Mouse (Mus musculus): ENCODE results near the gene Hist2h3b.
A peak's percentile ranks its signal among the peaks of the same experiment; 100 is the strongest.
"Not testable (repeated sequence)": the region's sequence is repeated elsewhere in the genome, so short reads cannot be mapped to it uniquely, and the experiment has no call there.

Gene Hist2h3b

DNA sequence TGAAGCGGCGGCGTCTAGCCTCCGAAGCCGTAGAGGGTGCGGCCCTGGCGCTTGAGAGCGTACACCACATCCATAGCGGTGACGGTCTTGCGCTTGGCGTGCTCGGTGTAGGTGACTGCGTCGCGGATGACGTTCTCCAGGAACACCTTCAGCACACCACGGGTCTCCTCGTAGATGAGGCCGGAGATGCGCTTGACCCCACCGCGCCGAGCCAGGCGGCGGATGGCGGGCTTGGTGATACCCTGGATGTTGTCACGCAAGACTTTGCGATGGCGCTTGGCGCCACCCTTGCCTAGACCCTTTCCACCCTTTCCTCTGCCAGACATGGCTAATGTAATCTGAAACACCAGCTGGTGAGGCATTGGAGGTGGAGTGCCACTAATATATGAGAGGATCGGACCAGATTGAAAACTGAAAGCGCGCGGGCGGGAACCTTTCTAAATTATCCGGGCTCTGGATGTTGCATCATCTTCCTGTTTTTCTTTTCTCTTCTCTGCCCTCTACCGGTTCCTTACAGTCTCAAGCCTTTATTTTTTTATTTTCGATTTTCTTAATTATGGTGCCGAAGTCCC, 5.4 kb upstream of the Hist2h3b start, which contains the start of gene Hist2h4:
Gene Hist2h4 (minus strand): TSS at position 333 of the 572 bp plus-strand sequence.
- peak; percentile 99 for DNase-seq (ENCODE audit: low spot score)

DNA sequence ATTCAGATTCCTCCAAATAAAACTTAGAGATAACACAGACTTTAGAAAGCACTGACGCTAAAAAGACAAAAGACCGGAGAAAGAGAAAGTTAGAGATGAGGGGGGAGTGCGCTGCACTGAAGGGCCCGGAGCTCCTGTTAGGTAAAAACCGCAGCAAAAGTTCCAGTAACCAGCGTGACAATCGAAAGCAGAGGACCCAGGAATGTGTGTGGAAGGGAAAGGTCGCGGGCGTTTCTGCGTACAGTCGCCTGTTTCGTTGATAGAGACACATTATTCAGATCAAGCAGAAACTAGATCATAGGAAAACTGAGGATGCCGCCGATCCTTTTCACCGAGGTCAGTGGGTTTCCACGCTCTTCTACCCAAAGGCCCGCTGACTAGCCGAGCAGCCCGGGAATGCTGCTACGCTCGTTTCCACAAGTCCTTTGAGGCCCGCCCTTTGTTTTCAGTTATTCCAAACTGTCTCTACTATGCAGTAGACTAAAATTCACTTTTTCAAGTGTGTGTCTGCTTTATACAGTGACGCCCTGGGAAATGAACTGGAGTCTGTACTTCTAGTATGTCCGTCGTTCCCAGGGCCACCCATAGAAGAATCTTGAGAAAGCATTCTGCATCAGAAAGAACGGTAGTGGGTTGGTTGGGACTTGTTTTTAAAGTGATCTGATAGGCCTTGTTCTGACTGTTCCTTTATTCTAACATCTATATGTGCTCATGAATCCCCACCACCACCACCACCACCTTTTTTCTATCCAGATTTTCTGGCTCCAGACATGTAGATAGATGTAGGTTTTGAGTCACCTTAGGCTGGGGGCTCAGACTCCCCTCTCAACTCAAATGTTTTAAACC, 4.7 kb upstream of the Hist2h3b start:
- no peak for DNase-seq (ENCODE audit: low spot score)

DNA sequence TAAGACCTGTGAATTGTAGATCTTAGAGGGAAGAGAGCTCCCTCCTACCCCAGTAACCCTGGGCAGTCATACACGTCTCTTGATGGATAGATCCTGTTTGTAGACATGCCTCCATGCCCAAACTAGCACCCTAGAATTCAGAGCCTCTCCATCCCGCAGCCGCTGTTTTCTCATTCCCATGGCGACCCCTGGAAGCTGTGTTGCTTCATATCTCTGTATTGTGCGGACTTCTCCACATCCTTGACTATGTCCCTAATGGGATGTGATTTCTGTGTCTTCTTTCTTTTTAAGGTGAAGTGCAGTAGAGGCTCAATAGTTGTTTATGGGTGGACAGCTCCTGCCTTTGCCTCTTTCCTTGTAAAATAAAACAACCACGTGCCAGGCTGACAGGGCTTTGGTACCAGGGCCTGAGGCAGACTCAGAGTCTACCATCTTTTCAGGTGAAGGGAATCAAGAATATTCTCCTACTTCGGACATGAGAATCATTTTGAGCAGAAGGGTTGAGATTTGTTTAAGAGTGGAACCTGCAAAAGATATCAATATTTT, 4.0 kb upstream of the Hist2h3b start:
- DNase-seq (ENCODE audit: low spot score): no peak

DNA sequence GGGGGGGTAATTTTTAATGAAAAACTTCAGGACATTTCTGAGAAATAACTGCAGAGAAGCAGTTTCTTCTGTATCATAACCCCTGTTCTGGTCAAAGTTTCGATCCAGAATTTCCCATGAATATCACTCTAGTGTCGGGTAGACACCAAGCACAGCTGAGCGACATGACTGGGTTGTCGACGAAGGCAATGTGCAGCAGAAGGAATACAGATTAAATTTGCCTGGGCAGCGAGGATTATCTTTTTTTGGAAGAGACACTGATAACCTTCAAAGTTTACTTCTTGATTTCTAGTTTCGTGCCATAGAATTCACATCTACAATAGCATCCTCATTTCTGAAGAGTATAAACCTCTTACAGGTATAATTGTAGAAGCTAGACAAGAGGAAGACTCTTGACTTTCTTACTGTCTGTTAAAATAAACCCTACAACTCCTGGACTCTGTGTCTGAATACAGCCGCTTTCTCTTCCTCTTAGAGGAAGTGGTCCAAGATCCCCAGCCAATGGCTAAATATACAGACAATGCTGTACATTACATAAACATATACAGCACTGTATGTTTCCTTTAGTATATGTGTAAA, 2.2 kb upstream of the Hist2h3b start:
- DNase-seq (ENCODE audit: low spot score): no peak

DNA sequence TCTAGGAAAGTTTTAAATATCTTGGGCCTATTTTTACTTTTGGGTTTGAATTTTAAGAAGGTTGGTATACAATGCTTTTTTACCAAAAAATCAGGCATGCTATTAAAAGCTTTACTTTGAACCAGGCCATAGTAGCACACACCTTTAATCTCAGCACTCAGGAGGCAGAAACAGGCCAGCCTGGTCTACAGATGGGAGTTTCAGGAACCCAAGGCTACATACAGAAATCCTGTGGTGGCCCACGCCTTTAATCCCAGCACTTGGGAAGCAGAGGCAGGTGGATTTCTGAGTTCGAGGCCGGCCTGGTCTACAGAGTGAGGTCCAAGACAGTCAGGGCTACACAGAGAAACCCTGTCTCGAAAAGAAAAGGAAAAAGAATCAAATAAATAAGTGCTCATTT, 913 bp upstream of the Hist2h3b start:
- no peak for DNase-seq (ENCODE audit: low spot score)

DNA sequence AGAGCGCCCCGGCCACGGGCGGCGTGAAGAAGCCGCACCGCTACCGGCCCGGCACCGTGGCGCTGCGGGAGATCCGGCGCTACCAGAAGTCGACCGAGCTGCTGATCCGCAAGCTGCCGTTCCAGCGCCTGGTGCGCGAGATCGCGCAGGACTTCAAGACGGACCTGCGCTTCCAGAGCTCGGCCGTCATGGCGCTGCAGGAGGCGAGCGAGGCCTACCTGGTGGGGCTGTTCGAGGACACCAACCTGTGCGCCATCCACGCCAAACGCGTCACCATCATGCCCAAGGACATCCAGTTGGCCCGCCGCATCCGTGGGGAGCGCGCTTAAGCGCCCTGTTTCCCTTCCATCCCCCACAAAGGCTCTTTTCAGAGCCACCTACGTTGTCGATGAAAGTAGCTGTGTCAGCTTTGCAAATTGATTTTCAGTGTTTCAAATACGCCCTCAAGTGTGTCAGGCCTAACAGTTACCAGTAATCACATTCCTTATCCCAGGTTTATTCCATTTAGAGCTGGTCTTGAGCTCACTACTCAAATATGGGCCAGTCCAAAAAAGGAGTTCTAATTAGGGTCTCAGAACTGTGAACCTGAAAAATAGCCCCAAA, 423 bp downstream of the Hist2h3b start:
- DNase-seq (ENCODE audit: low spot score): not testable (repeated sequence)

DNA sequence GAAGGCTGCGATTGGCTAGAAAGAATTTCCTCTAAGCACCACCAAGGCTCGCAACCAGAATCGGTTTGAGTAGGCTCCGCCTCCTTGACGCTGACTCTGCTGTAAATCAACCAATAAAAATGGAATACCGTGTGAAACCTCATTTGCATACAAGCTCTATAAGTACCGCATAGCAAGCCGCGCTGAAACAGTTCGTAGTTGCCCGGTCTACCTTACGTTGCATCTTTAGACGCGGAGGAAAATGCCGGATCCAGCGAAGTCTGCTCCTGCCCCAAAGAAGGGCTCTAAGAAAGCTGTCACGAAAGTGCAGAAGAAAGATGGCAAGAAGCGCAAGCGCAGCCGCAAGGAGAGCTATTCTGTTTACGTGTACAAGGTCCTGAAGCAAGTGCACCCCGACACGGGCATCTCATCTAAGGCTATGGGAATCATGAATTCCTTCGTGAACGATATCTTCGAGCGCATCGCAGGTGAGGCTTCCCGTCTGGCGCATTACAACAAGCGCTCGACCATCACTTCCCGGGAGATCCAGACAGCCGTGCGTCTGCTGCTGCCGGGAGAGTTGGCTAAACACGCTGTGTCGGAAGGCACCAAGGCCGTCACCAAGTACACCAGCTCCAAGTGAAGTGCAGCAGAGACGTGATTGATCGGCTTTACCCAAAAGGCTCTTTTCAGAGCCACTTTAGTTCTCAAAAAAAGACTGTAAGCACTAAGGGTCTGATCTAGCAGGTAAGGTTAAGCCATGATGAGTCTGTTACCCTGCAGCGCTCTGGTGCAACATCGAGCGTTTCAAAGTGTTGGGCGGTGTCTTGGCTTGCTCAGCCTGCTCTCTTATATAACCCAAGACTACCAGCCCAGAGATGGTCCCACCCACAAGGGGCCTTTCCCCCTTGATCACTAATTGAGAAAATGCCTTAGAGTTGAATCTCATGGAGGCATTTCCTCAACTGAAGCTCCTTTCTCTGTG, 1.3 kb downstream of the Hist2h3b start, which contains the start of gene Hist2h2bb:
Gene Hist2h2bb (plus strand): TSS at position 242 of the 964 bp plus-strand sequence.
- DNase-seq (ENCODE audit: low spot score): peak; percentile 96

DNA sequence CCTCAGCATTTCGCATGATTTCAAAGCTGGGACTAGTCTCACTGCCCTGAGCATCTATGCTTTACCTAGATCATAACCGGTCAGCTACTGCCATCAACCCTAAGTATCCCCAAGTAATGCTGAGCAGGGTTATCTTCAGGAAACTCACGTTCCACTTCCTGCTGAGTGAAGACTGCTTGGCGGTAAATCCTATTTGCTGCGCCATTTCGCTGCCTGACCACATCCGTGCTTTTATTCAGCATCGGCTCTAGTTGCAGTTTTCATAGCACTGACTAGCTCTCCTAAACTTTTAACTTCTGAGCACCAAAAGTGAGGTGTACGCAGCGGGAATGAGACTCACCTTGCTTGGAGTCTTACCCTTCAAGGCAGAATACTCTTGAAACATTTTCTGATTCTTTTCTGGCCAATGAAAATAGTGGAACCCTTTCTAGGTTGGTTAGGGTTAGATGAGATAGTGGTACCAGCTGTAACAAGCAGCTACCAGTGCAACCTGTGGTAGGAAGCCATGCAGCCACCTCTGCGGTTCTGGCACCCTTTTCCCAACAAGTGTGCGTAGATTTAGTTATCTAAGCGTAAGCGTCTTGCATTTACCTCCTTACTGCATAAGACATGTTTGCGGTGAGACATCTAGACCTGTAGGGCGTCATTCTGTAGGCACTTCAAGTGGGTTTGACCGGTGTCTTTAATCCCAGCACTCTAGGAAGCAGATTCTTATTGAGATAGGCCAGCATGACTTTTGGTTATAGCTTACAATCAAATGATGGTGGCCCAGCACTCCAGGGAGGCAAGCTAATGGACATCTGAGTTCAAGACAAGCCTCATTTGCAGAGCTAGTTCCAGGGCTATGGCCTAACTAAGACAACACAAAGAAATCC, 5.4 kb downstream of the Hist2h3b start:
- DNase-seq (ENCODE audit: low spot score): no peak

DNA sequence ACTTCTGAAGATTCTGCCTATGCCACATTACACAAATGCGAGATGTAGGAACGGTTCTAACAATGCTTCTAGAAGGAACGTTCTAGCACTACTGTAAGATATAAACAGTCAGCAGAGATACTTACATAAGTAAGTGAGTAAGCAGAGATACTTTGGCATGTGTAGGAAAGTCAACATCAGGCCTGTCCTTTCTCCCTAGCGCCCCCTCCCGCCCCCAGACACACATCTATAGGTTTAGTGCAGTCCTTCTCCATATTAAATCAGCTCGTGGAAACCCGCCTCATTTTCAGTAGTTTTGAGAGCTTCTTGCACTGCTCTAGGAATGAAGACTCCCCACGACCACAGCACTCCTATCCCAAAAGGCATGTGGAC, 9.0 kb downstream of the Hist2h3b start:
- no peak for DNase-seq (ENCODE audit: low spot score)

DNA sequence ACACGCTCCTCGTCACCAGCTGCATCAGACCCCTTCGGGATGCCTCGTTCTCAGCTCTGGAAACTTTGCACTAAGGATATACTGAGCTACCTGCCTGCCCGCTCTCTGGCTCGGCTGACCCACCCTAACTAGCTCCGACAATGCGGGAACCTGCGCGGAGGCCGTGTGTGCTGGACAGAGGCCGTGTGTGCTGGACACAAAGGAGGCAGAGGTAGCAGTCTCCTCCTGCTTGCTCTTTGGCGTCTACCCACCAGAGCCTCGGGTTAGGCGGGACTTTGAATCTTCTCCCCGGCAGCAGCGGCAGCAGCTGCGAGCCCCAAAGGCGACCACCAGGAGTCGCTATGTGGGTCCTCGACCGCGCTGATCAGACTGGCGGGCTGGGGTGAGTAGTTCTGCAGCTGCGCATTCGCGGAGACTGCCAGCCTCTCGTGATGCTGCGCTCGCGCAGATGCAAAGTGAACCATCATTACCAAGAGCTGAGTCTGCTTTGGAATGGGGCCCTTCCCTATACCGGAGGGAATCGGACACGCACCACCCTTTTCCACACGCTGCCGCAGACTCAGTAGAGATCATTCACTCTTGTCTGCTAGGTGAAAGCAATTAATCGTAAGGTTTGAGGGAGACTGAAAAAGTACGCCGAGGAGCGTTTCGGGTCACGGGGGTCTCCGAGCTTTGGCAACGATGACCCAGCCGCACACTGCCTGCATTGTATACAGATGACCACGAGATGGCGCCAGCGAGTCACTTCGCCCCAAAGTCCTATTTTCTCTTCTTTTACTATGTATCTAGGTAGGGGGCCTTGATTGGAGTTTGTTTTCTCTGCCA, 9.6 kb downstream of the Hist2h3b start:
- peak; percentile 71 for DNase-seq (ENCODE audit: low spot score)

DNA sequence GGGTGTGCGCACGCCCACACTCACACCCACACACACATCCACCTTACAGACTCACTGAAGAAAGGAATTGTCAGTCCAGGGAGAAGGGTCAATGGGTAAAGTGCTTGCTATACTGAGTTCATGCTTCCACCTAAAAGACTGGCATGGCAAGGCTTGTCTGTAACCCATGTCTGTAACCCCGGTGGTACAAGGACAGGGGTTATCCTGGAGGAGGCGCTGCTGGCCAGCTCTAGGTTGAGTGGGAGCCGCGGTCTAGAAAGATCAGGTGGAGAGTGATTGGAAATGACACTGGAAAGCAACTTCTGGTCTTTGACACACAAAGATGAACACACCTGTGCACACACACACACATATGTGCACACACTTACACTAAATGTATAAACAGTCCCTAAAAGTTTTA, 12.2 kb downstream of the Hist2h3b start:
- DNase-seq (ENCODE audit: low spot score): no peak

DNA sequence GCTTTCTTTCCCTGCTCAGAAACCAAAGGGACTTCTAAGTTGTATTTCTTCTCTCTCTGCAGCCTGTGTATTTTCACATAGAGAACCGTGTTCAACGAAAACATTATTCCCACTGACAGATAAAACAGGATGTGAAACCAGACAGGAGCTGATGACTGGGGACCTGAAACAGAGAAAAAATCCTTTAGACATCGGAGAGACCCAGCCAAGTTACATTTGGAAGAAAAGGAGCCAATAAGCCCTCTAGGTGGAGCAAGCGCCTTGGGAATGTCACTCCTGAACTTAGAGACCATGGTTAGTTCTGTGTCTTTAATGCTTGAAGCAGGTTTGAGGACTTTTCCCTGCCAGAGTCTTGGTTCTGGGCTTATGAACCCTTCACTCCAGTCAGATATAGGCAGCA, 16.0 kb downstream of the Hist2h3b start:
- peak; percentile 61 for DNase-seq (ENCODE audit: low spot score)

DNA sequence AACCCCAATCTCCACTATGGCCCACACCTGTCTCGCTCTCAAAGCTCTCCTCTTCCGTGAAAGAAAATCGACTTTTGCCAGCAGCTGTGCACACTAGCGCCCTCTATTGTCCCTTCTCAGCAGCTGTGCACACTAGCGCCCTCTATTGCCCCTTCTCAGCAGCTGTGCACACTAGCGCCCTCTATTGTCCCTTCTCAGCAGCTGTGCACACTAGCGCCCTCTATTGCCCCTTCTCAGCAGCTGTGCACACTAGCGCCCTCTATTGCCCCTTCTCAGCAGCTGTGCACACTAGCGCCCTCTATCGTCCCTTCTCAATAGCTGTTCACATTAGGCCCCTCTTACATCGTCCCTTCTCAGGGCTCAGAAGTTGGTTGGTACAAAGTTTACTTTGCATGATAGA, 18.9 kb downstream of the Hist2h3b start:
- not testable (repeated sequence) for DNase-seq (ENCODE audit: low spot score)

DNA sequence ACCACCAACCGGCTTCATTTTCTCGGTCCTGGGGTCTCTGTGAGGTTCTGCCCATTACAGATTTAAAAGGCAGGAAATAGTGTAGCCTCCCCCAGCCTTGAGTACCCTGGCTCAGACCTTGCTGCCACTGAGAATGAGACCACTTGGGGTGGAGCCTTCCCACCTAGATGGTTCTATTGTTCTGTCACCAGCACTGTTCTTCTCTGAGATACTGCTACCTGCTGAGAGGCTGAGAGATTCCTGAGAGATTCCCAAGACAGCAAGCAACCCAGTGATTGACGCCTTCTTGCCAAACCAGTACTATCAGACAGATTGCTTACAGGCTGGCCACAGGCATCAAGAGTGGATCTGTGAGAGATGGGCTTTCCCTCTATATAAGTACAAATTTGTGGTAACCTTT, 20.7 kb downstream of the Hist2h3b start:
- no peak for DNase-seq (ENCODE audit: low spot score)

DNA sequence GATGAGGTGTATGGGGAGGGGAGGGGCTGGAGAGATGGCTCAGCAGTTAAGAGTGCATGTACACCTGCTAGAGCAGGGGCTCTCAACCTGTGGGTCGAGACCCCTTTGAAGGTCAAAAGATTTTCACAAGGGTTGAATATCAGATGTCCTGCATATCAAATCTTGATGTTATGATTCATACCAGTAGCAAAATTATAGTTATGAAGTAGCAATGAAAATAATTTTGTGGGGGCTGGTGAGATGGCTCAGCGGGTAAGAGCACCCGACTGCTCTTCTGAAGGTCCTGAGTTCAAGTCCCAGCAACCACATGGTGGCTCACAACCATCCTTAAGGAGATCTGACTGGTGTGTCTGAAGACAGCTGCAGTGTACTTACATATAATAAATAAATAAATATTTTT, 22.3 kb downstream of the Hist2h3b start:
- not testable (repeated sequence) for DNase-seq (ENCODE audit: low spot score)

DNA sequence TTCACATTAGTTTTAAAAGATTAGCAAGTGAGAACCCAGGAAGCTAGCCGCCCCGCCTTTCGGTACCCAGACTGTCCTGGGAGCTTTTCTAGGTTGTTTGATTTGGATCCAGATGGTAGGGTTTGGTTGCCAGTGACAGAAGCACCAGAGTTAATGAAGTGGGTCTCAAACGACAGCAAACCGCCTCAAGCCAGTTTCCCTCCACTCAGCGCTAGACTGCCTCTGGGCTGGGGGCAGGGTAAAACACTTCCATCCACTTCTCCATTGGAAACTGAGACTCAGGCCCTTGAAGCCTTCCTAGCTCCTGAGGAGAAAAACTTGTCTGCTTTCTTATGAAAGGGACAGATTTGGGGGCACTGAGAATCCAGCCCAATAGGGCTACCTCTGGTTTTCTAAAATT, 24.2 kb downstream of the Hist2h3b start:
- no peak for DNase-seq (ENCODE audit: low spot score)

DNA sequence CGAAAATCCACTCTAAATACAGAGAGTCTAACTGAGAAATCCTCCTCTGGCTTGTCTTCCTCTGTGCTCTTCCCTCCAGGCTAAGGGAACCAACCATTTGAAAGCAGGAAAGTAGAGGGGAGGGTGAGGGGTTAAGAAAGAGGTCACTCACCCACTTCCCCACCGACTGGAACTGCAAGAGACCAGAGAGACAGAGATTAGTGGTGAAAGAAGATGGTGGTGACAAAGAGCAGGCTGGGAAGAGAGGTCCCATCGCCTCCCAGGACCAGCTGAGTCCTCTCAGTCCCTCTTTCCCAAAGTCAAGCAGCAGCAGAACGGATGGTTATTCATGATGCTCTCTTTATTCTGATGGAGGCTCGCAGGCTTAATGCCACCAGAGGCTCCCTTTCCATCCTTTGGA, 24.9 kb downstream of the Hist2h3b start:
- DNase-seq (ENCODE audit: low spot score): no peak

DNA sequence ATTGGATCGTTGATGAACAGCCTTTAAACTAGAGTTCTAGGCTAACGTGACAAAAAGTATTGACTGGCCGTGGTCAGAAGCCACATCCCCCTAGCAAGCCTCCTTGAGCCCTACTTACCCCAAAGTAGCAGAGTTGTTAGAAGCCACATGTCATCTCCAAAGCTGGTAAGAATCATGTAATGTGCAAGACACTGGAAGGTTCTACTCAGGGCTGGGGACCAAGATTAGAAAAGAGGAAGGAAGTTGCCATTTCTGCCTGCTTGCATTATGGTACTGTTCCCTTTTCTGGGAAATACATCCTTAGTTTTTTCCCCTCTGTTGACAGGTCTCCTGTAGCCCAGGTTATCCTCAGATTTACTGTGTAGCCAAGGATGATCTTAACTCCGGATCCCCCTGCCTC, 25.3 kb downstream of the Hist2h3b start, which contains the start of gene Fcgr1:
Gene Fcgr1 (minus strand): TSS at position 183 of the 400 bp plus-strand sequence.
- no peak for DNase-seq (ENCODE audit: low spot score)

DNA sequence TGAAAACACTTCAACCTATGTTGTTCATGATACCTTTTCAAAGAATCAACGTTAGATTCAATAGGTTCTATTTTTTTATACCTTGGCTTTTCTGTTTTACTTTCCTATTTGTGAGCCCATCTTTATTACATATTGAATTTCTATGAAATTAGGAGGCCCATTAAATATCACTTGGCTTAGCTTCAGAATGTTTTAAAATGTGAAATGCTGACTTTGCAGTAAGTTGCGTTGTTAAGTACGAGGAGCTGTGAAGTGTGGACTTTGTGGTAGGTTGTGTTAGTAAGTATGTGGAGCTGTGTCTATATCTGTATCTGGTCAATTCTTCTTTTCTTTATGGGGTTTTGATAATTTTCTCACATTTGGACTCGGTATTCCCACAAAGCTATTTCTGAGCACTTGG, 29.9 kb downstream of the Hist2h3b start:
- no peak for DNase-seq (ENCODE audit: low spot score)

All from layer of hippocampus, adult 9-10 months (tissue).